ENCODE assay signal across 10 mouse cellular contexts in the genomic region with DNA sequence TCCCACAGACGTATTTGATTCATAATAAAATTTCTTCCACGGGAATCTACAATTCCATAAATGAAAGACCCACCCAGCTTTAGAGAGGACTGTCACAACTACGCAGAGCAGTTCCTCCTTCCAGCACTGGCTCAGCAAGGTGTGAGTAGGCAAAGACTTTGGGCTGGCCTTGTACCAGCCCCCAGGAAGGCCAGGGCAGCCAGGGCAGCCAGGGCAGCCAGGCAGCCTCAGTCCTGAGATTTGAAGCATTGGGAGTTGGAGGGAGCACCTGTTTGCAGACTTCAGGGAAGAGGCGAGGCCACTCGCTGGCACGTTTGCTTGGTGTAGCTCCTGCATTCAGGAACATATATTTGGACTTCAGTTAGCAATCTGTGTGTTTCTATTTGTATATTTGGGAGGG.
DNase-seq lines count a peak whose midpoint lies in the region; ATAC-seq lines count a peak whose summit lies in the region.
"Had no signal": no experiment of that assay in that cellular context is flagged by ENCODE, and none has a peak within 500 bp of the region (broad histone marks: within the 10 kb centered on the region; RNA-seq: fewer than 3 reads in every experiment).

No protein-coding gene starts in this region.

- no peak overlapping the region for H3K27ac ChIP-seq in heart, embryonic 10.5 days
- H3K27ac ChIP-seq in limb, embryonic 13.5 days, result no peak overlapping the region

- intact Hi-C loops in heart, postnatal 25 days (cut with DNase I), result no loop called here

- H3K9me3 ChIP-seq in heart, embryonic 10.5 days, result no peaks in the 10 kb centered on the region
- H3K9me3 ChIP-seq in limb, embryonic 13.5 days, result no peaks in the 10 kb centered on the region

- no peaks in the 10 kb centered on the region for H3K36me3 ChIP-seq in heart, embryonic 10.5 days
- H3K36me3 ChIP-seq in limb, embryonic 13.5 days, result no peaks in the 10 kb centered on the region

- no peak for DNase-seq in heart, embryonic 10.5 days (ENCODE audit: low spot score)
- DNase-seq in heart, postnatal 25 days (ENCODE audit: low spot score), result no peak
- DNase-seq in retina, embryonic 14.5 days (ENCODE audit: low spot score), result peak; percentile 30
- DNase-seq in retina, postnatal 1 day, result no peak
- DNase-seq in urinary bladder, postnatal 10 days (ENCODE audit: low spot score), result no peak
- DNase-seq in adrenal gland, postnatal 4 days (ENCODE audit: low spot score in 2 of 2), result no peak
- no peak for DNase-seq in frontal cortex, postnatal 10 days (ENCODE audit: low spot score in 2 of 2)
- DNase-seq: cerebellum, adult 11-12 months; liver, postnatal 0 days had no signal

- no peak for ATAC-seq in limb, embryonic 13.5 days (ENCODE audit: low FRiP score, low read depth)
- ATAC-seq: liver, postnatal 0 days had no signal

- H3K4me2 ChIP-seq in limb, embryonic 13.5 days (replicated peaks), result peak overlapping the region; percentile 59

- WGBS in heart, embryonic 10.5 days, result 6% methylated on average over 6 of the region's 6 CpGs
- 10% methylated on average over 6 of the region's 6 CpGs for WGBS in limb, embryonic 13.5 days

- 0 out of 2 replicates have a peak overlapping the region, but pooled peaks have one; percentile 19 for H3K9ac ChIP-seq in limb, embryonic 13.5 days
- H3K9ac ChIP-seq: liver, postnatal 0 days had no signal

- peaks cover 12% of the 10 kb centered on the region for H3K4me1 ChIP-seq in heart, embryonic 10.5 days
- H3K4me1 ChIP-seq in limb, embryonic 13.5 days, result peaks cover 13% of the 10 kb centered on the region

- H3K4me3 ChIP-seq in heart, embryonic 10.5 days, result peak overlapping the region; percentile 54; the same call in 1 of the 2 replicates
- H3K4me3 ChIP-seq in limb, embryonic 13.5 days, result peak overlapping the region; percentile 36

- peaks cover 92% of the 10 kb centered on the region for H3K27me3 ChIP-seq in heart, embryonic 10.5 days (ENCODE audit: insufficient read depth, poor library complexity, severe bottlenecking)
- peaks cover 85% of the 10 kb centered on the region for H3K27me3 ChIP-seq in limb, embryonic 13.5 days
